Mouse (Mus musculus) hematopoietic stem cell, adult 5-6 weeks (primary cell): ENCODE measurements around the gene Ifit1bl1. TPM values are rescaled to one million over a fixed set of nuclear protein-coding genes. Genes with fewer than 3 reads are reported as not detected.

Experiments
- ATAC-seq, 2 experiments: fragments of 125-278 bp in 1 of 2; replicated peaks in 1 of 2; 2 replicates each; pipeline ENCODE4 v1.8.0; 2016 to 2017; ENCODE audit warnings: inconsistent platforms in 2 of 2, mild to moderate bottlenecking in 2 of 2, moderate number of reproducible peaks in 2 of 2, low read depth in 1 of 2, moderate TSS enrichment in 1 of 2; ENCODE audit not compliant: low FRiP score in 2 of 2, poor library complexity in 2 of 2, severe bottlenecking in 2 of 2, insufficient read depth in 1 of 2, low TSS enrichment in 1 of 2
- total RNA-seq: library from RNA; stranded (forward); fragments of 172-1452, 232-1000 nt; gene quantifications from 2 replicates; pipeline ENCODE4 v1.2.3, GENCODE M21; 2017

Ifit1bl1 gene
- total RNA-seq, 1 experiment from 2014 or later, result 3.6 TPM

- ATAC-seq, result no peak
Observed at GRCm38 (mm10) chr19:34556621-34557020, 45.1 kb downstream of the Ifit1bl1 start.

GRCm38 (mm10) chr19:34554061-34554460, 47.7 kb downstream of the Ifit1bl1 start:
- no peak for ATAC-seq

- ATAC-seq, result no peak
Observed at GRCm38 (mm10) chr19:34553522-34553921, 48.2 kb downstream of the Ifit1bl1 start.

GRCm38 (mm10) chr19:34553021-34553420, 48.7 kb downstream of the Ifit1bl1 start:
- ATAC-seq, result no peak

- ATAC-seq, result no peak
Observed at GRCm38 (mm10) chr19:34551981-34552380, 49.8 kb downstream of the Ifit1bl1 start.

GRCm38 (mm10) chr19:34550534-34551223, 51.1 kb downstream of the Ifit1bl1 start, which contains the start of gene Ifit2:
TSS of gene Ifit2 (plus strand) at chr19:34550694.
- peak; percentile 95 to 96 for ATAC-seq

GRCm38 (mm10) chr19:34550205-34550533, 51.6 kb downstream of the Ifit1bl1 start:
- no peak for ATAC-seq

- ATAC-seq, result peak; percentile 68 to 69
Observed at GRCm38 (mm10) chr19:34547976-34548375, 53.8 kb downstream of the Ifit1bl1 start.

GRCm38 (mm10) chr19:34546211-34546610, 55.5 kb downstream of the Ifit1bl1 start:
- ATAC-seq, result no peak

Other genes starting within 250 kb of the Ifit1bl1 start
- 0.19 and 0.35 TPM in 2 replicates for gene Ch25h, start 126.8 kb downstream of the Ifit1bl1 start, total RNA-seq
- 31.0 and 34.5 TPM in 2 replicates for gene Lipa, start 74.5 kb downstream of the Ifit1bl1 start, total RNA-seq
- gene Ifit2, start 51.3 kb downstream of the Ifit1bl1 start, total RNA-seq, result 28.9 and 29.6 TPM in 2 replicates
- gene Ifit3, start 18.4 kb downstream of the Ifit1bl1 start, total RNA-seq, result 5.3 and 14.1 TPM in 2 replicates
- 0.74 and 0.94 TPM in 2 replicates for gene Ifit3b, start 6.0 kb upstream of the Ifit1bl1 start, total RNA-seq
- 0.74 and 1.4 TPM in 2 replicates for gene Ifit1bl2, start 38.8 kb upstream of the Ifit1bl1 start, total RNA-seq
- gene Ifit1, start 38.9 kb upstream of the Ifit1bl1 start, total RNA-seq, result 5.9 and 15.4 TPM in 2 replicates
- 2.2 and 3.0 TPM in 2 replicates for gene Slc16a12, start 145.3 kb upstream of the Ifit1bl1 start, total RNA-seq